Mouse (Mus musculus): ENCODE results near the gene Gm1043.

DNA sequence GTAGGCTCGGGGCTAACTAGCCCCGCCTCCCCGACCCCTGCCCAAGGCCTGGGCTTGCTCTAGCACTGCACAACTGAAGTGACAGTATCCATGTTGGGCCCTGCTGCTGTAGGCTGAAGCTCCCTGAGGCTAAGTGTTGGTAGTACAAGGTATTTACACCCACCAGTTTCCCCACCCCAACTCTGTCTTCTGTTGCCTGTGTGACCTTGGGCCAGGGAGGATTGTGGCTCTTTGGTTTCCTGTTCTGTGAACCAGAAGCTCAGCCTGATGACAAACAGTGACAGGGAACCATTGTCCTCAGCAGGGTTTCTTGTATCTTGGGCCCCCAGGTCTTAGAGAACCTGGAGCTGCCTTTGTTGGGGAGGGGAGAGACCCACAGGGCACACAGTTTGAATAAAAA lies 48.3 kb upstream of the Gm1043 start:
- no peak for TF ChIP-seq CTCF (IDR thresholded peaks at IDR 0.05; ENCODE audit: control insufficient read depth, insufficient read depth, insufficient replicate concordance, low read depth, low read length)
- no peak for TF ChIP-seq POLR2A (IDR thresholded peaks at IDR 0.05; ENCODE audit: control insufficient read depth, low read depth, low read length)

Measured in testis, adult 2 months (tissue).